Mouse (Mus musculus) MEL-GATA-1-ER (cell line): ENCODE results near the gene Maea.
A peak's percentile ranks its signal among the peaks of the same experiment; 100 is the strongest.
"Not testable (repeated sequence)": the region's sequence is repeated elsewhere in the genome, so short reads cannot be mapped to it uniquely, and the experiment has no call there.

ENCODE experiments used
- DNase-seq: peaks from one replicate; pipeline ENCODE4 v3.0.0-alpha.2; 2012; ENCODE audit warnings: low read depth; ENCODE audit errors: extremely low read depth

Maea gene

DNA sequence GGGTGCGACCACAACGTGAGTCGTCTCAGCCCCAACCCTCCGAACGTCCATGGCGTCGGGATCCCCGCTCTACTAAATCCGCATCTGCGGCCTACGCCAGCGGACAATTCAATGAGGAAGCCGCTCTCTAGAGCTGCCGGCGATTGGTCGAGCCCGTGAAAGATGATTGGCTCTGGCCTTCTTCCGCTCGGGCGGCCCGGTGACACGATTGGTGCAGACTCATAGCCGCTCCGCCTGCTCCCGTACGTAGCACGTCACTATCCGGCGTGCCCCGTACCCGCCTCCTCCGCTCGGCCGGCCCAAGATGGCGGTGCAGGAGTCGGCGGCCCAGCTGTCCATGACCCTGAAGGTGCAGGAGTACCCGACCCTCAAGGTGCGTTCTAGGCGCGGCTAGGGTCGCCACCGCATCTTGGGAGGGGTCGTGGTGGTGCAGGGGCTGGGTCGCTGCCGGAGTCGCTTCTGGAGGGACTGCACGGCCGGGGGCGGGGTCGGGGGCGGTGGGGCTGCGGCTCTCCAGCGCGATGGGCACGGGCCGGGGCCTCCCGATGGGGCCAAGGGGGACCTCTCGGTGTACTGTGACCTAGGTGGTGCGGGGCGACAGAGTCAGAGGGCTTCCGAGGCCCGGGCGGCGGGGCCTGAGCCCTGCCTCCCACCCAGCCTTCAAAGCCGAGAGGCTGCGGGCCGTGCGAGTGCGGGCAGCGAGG is at the start of gene Maea:
Gene Maea, plus strand, starts transcription at position 237 of the 704 bp plus-strand sequence.
- peak; percentile 97 for DNase-seq

GRCm38 (mm10) chr5:33293796-33294430 is 41.4 kb upstream of the Maea start:
- DNase-seq: no peak

GRCm38 (mm10) chr5:33297164-33297563 is 38.1 kb upstream of the Maea start:
- peak; percentile 36 for DNase-seq

DNA sequence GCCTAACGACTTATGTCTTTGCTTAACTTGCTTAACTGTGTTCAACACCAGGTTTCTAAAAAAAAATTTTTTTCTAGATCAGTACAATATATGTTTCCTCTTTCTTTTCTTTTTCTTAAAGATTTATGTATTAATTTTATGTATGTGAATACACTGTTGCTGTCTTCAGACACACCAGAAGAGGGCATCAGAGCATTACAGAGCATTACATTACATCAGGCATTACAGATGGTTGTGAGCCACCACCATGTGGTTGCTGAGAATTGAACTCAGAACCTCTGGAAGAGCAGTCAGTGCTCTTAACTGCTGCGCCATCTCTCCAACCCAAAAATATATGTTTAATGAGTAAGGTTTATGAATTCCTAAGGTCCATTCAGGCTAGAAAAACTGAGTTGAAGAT is 33.5 kb upstream of the Maea start:
- DNase-seq: no peak

GRCm38 (mm10) chr5:33310704-33311462 is 24.4 kb upstream of the Maea start:
- DNase-seq: no peak

- DNase-seq: no peak
Measured at GRCm38 (mm10) chr5:33312192-33312591, 23.1 kb upstream of the Maea start.

DNA sequence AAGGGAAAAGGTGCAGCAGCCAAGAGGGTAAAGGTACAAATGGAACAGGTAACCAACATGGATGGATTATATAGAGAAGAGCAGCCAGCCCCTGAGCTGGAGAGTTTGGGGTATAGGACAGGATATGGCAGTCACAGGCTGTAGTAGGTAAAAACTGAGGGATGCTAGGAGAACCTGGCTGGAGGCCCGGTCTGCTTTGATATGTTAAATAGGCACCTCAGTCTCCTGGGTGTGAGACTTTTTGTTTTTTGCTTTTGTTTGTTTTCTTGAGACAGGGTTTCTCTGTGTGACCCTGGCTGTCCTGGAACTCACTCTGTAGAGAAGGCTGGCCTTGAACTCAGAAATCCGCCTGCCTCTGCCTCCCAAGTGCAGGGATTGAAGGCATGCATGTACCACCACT is 10.8 kb upstream of the Maea start:
- no peak for DNase-seq

DNA sequence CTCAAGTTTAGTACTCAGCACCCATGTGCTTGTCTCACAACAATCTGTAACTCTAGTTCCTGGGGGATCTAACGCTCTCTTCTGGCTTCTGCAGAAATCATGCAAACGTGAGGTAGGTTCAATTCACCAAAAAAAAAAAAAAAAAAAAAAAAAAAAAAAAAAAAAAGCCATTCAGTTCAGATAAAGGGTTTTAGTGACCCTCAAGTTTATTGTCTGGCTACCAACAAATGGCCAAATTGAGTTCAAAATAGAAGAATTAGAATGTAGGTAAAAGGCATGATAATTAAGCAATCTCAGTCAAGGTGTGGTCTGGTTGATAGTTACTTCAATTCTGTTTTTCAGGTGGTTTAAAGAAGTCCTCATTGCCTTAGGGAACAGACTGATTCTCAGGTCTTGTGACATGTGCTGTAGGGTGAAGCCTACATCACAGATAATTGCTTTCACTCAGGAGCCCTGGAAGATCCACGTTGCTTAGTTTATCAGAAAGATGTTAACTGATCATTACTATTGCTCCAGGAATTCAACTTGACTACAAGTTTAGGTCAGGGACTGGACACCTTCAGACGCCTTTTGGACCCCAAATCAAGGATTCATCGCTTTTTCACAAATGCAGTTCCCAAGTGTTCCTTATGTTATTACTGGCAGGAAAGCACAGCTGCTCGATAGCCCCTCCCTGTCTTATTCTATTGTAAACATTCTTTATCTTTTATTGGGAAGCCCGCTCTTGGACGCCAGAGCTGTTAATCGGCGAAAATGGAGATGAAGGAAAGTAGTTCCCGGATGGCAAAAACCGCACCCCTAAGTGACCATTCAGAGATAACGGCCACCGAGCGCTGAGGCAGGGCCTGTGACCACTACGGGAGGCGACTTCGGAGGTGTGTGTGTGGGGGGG is 682 bp upstream of the Maea start:
- DNase-seq: peak; percentile 54

GRCm38 (mm10) chr5:33335977-33336360 is 660 bp downstream of the Maea start:
- peak; percentile 39 for DNase-seq

DNA sequence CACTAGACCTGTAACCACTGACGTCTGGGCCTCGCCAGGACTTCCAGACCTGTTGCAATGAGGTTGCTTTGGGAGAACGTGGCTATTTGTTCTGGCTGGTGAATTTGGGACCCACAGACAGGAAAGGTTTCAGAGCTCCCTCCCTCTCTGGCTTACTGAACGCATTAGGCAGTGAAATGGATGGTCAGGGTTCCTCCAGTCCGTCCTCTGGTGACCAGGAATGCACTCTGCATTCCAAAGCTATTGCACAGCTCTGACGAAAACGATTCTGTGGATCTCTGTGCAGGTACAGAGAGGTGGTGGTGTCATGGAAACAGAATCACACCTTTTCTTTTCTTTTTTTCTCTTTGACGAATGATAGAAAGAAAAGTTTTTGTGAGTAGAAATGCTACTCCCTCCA is 1.9 kb downstream of the Maea start:
- DNase-seq: no peak

GRCm38 (mm10) chr5:33341165-33341564 is 5.9 kb downstream of the Maea start:
- DNase-seq: no peak

GRCm38 (mm10) chr5:33342248-33342647 is 6.9 kb downstream of the Maea start:
- DNase-seq: not testable (repeated sequence)

DNA sequence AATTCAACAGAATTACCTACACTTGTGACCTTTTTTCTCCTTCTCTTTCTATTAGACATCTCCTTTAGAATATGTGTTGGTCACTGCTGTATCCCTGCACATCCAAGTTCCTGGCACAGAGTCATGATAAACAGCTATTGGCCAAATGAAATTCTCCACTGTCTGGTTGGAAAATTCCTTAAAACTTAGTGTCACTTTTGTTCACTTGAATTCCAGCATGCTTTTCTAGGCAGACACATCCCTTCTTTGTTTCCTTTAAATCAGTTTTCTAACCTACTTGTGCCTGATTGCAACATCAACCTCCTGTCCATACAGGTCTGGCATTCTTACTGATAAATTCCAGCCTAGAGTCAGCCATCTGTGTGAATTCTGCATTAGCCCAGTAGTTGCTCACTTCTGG is 7.5 kb downstream of the Maea start:
- no peak for DNase-seq

- no peak for DNase-seq
Measured at GRCm38 (mm10) chr5:33343571-33343970, 8.3 kb downstream of the Maea start.

- no peak for DNase-seq
Measured at GRCm38 (mm10) chr5:33344070-33344469, 8.8 kb downstream of the Maea start.

GRCm38 (mm10) chr5:33347620-33348019 is 12.3 kb downstream of the Maea start:
- no peak for DNase-seq

- DNase-seq: no peak
Measured at GRCm38 (mm10) chr5:33349205-33349604, 13.9 kb downstream of the Maea start.

DNA sequence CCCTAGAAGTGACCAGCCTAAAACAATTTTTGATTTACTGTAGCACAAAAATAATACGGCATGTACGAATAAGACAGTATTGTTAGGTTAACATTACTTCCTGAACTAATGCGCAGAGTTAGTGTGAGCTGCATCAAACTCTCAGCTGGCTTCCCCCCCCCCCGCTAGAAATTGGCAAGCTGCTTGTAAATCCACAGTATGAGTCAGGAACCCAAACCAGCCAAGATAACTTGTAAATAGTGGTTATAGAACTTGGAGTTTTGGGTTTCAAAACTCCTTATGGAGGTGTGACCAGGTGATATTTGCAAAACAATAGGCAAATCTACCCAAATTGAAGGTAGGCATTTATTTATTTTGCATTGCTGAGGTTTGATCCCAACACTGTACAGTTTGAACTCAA is 14.4 kb downstream of the Maea start:
- DNase-seq: no peak

GRCm38 (mm10) chr5:33351556-33352272 is 16.4 kb downstream of the Maea start:
- peak; percentile 81 for DNase-seq

- no peak for DNase-seq
Measured at GRCm38 (mm10) chr5:33352273-33352645, 16.9 kb downstream of the Maea start.

GRCm38 (mm10) chr5:33353011-33353410 is 17.7 kb downstream of the Maea start:
- no peak for DNase-seq
